Mouse (Mus musculus): Measurements from ENCODE around the gene Maff.
A peak's percentile ranks its signal among the peaks of the same experiment; 100 is the strongest.

Maff gene

DNA sequence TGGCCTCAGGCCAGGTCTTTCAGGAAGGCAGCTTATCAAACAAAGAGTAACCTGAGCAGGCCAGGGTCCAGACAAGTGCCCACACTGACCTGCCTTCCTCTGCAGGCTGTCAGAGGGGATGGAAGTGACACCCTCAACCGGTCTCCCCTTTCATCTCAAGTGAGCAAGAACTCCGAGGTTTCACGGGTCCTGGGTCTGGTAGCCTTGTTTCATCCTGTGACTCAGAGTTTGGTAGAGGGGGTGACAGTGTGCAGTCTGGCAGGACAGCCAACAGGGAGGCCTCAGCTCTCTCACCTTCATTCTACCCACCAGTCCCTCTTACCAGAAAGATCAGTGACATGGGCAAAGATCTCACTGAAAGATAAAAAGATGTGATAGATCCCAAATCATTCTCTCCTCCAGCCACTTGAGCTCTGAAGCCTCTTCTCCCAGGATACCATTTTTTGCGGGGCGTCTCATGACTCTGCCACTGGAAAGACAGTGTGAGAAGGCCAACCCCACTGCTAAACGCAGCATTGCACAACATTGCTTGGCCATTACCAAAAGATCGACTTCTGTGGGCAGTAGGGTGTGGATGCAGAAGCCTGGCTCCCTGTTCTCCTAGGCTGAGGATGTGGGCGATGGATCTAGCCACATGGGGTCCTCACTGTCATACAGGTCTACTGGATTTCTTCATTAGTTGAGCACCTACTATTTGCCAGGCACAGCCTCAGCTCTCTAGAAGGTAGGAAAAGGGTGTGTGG, at the start of gene Maff:
Maff (plus strand) TSS at position 571 of the 743 bp plus-strand sequence.
- no peak for DNase-seq

DNA sequence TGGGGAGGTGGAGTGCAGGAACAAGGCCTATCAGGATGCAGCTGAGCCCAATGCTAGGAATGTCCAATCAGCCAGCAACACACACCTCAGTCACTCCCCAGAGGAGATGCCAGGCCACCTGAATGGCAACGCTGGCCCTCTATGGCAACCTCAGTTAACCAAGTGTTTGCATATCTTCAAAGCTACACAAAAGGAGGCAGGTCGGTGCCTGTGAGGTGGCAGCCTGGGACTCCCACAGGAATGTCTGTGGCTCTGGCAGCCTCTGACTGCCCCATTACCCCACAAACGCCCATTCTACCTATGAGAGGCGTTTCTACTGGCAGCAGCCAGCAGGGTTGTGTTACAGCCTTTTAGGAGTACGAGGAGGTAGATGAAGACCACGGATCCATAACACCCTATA, 47.9 kb upstream of the Maff start:
- DNase-seq = no peak

DNA sequence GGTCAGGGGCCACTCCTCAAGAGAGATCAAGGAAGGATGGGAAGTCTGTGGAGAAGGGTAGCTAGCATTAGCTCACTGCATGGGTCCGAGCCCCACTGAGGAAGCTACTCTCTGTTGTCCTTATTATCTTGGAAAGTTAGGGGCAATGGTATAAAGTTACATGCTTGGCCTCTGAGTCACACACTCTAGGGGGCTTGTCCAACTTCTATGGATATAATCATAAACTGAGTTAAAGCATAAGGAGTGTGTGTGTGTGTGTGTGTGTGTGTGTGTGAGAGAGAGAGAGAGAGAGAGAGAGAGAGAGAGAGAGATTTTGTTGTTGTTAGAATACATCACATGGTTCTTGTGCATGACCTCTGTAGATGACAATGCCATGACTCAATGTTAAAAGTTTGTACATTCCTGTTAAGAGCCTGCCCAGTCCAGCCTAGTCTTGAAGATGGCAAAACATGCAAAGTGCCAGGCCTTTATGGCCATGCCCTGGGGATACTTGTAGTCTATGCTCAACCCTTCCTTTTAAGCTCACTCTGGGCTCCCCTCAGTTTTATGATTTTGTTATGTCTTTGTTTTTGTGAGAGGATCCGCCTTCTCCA, 46.8 kb upstream of the Maff start:
- DNase-seq = no peak

DNA sequence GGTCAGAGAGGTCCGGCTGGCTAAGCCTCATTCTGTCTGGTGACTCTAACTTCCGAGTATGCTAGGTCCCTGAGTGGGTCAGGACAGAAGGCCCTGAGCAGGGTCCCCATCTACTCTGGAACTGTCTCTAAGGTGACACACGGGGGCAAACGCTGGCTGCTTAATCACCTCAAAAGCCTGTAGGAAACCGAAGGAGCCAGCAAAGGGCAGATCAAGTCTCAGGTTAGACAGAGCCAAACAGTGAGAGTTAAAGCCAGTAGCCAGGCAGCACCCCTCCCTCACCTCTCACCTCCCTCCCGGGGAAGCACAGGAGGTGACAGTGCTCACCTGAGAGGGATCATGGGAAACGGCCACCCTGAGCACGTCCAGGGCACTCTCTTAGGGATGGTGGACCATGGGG, 42.7 kb upstream of the Maff start:
- no peak for DNase-seq

DNA sequence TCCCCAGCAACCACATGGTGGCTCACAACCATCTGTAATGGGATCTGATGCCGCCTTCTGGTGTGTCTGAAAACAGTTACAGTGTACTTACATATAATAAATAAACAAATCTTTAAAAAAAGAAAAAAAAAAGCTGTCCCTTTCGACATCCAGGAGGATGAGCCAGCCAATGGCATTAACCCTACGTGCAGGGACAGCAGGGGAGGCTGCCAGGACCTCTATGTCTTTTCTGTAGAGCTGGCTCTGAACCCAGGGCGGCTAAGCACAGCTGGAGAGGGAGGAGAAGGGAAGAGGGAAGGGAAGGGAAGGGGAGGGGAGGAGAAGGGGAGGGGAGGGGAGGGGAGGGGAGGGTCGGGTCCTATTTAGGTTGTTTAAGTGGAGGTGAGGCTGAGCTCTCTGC, 41.6 kb upstream of the Maff start:
- no peak for DNase-seq

DNA sequence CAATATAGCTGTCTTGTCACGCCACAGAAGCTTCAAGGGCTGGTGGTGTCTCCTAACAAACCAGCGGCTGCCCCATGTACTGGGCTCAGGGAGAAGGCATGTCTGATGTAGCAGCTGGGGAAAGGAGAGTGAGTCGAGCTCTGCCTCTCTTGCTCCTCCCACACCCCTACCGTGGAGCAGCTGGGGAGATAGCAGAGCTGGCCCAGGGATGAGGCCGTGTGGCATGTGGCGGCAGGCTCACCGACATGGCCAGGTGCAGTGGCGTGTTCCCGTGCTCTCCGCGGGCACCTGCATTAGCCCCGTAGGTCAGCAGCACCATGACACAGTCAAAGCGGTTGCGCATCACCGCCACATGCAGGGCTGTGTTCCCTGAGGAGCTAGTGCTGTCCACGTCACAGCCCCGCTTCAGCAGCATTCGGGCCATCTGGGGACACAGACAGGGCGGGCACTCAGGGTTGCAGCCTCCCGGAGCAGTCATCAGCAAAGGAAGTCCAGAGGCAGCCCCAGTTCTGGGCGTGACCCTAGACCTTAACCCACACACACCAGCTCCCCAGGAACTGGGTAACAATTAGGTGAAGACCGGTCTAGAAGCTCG, 40.3 kb upstream of the Maff start:
- no peak for DNase-seq

DNA sequence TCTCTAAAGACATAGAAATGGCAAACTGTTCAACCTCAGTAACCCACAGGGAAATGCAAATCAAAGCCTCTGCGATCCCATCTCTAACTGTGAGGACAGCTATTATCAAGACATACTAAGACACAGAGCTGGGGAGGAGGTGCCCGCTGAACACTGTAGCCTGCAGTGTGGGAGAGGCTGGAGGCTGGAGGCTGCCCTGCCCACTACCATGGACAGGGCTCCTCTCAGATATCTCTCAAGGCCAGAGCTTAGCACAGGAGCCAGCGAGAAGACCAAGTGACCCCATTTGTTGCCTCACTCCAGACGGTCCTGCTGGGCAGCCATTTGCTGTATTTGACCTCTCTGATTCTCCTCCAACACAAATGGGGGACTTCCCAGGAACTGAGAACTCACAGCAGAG, 38.6 kb upstream of the Maff start:
- DNase-seq = no peak

DNA sequence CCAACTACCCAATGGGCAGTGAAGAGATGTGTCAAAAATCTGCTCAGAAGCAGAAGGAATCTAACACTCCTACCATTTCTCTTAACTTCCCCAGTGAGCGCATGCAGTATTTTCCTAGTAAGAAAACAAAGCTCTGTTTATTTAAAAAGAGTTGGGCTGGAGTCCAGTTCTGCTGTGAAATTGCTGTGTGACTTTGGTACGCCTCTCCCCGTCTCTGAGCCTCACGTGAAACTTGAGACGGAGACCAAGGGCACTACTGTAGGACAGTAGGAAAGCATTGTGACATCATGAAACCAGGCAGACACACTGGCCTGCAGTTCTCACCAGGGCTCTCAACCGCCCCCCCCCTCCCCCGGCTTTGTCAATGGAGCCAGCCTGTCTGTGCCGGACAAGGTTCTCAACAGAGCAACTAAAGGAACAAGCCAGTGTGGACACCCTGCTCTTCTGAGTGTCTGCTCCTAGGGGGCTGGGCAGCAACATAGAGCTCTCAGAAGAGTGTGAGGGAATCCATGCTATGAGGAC, 32.5 kb upstream of the Maff start:
- DNase-seq = no peak

DNA sequence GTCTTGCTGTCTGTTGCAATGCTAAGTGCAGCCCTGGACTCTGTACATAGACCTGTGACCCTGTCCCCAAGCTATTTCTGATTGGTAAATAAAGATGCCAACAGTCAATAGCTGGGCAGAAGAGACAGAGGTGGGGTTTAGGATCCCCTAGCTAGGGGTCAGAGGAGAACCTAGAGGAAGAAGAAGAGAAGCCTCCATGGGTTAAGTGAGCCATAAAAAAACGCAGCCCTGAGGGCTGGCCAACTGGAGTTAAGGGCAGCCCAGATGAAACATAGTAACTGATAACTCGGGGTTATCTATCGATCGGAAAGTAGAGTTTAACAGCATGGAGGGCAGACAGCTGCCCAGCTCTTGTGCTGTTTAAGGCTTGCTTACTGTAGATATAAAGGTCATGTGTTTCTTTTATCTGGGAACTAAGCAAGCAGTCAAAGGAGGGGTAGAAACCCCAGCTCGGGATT, 24.7 kb upstream of the Maff start:
- no peak for DNase-seq

DNA sequence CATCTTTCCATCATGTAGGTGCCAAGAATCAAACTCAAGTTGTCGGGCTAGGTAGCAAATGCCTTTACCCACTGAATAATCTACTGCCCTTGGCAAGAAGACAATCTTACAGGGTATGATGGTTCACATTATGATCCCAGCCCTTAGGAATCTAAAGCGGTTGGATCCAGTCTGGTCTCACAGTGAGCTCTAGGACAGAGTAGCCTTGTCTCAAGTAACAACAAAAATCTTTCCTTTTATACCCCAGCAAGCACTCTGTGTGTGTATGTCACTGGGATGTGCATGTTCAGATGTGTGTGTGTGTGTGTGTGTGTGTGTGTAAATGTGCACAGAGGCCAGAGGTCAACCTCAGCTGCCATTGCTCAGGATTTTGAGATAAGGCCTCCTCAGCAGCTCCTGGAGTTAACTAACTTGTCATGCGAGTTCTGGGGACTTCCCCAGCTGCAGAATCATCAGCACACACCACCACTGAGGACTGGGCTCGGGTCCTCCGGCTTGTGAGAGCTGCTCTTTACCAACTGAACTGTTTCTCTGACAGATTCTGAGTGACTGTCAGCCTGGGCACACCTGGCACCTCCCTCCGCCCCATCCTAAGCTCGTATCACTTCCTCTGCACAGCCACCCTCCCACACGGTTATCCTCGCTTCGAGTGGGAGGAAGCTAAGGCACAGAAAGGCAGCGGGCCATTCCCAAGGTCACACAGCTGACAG, 24.0 kb upstream of the Maff start:
- DNase-seq = no peak

DNA sequence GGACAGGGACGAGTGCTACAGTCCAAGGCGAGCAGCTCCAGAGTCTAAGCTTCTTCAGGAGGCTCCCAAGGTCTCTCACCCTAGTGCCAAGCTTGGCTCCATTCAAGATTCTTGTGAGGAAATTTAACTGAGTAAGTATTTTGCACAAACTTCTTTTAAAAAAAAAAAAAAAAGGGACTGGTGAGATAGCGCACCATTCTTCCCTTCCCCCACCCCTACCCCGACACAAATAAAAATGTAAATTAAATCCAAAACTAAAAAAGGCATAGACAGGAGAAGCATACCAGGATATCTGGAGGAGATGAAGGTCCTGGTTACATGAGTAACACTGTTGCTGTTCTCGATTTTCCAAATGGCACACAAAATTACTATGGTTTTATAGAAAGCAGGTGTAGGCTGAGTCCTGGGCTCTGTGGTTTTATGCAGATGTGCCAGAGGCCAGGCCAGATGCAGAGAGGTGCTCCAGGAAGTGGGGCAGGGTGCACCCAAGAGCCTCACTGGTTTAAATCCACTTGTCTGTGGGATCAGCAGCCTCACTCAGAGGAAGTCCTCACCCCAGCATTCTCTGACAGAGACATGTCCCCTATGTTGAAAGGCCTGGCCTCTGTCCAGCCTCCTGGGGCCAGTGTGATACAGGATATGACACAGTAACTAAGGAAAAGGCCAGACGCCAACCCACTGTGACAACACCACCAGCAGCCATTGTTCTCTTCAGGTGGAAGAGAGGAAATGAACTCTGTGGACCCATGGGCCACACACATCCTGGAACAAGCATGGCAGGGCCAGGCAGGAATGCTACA, 23.2 kb upstream of the Maff start:
- DNase-seq = peak; percentile 42

DNA sequence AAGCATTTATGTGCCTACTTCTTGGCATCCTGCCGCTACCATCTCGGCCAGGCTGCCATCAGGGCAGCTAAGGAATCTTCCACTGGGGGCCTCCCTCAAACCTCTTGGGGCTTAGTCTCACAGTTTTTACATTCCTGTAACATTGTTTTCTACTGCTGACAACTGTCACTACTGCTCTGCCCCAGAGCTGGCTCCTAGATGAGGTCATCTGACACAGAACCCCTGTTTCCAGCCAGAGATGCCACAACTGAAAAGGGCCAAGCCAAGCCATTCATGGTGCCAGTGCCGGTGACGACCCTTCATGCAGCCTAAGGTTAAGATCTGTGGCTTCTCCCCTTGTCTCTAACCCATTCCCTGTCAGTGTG, 22.6 kb upstream of the Maff start:
- DNase-seq = no peak

DNA sequence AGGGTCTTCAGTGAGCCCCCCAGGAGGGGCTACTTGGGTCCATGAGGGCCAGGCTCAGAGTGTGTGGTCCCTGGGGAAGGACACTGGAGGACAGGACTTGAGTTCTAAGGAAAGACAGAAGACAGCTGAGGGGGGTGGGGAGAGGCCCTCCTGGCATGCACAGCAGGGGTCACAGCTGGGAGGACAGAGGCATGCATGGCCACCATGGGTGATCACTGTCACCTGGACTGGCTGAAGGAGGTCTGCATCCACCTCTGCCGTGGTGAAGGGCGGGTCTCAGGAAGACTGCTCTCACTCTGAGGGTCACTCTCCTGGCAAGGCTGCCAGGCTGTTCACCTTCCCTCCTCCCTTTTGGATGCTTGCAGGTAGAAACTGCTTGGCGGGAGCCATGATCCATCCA, 22.0 kb upstream of the Maff start:
- no peak for DNase-seq

DNA sequence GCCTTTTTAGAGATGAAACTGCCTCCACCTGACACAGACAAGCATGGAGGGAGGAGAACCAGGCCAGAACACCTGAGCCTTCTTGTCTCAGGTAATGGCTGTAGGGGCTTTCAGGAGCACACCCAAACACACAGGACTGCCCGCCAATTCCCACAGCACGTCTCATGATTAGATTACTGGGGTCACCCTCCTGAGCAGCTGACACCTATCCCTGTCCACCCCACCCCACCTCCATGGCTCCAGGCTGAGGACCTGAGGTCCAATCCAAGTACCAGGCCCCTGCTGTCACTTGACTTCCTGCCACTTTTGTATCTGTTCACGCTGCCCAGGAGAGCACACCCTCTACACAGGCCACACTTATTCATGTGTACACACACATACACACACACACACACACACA, 20.7 kb upstream of the Maff start:
- DNase-seq = no peak

DNA sequence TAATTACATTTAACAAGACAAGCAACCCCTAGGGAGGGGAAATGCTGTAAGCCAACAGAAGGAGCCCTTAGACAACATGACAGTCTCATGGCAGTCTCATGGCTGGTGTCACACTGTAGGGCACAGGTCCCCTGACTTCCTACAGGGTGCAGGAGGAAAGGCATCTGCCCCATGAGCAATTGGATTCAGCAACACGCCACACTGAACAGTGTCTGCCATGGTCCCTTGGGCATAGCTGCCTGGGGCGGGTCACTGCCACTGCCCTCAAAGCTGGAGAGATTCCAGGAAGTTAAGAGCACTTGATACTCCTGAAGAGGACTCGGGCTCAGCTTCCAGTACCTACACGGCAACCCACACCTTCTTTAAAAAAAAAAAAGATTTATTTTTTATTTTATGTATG, 20.2 kb upstream of the Maff start:
- no peak for DNase-seq

DNA sequence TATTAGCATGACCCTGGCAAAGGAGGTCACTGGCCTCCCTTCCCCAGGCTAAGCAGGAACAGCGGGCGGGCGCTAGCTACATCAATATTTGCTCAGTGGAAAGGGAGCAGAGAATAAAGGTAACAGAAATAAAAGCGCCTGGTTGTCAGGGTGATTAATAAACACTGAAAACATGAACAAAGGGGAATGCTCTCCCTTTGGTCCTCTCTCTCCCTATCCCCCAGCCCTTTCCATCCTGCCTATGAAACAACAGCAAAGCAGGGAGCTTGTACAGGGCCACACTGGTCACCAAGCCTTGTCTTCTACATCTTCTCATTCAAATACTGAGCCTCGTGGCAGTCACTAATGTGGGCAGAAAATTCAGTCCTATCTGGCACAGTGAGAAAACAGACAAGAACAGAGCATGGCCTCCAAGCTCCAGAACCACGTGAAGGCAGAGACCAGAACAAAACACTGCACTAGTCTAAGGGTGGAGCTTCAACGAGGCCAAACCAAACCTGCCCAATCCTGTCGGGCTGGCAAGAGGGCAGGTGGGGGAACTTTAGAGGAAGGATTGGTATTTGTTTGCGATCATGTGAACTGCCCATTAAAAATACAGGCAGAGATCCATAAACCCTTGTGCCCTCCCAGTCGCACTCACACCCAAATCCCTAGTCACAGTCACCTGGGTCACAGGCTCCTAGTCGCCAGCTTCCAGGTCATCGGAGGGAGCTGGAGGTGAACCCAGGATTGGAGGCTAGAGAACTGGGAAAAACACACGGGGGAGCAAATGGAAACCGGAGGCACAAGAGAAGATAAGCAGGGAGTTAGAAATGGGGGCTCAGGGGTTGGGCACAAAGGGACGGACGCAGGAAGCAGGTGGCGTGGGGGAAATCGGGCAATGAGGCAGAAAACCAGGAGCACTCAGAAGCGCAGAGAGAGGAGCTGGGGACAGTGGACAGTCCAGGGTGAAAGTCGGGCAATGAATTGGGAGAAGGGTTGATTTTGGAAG, 19.2 kb upstream of the Maff start:
- no peak for DNase-seq

DNA sequence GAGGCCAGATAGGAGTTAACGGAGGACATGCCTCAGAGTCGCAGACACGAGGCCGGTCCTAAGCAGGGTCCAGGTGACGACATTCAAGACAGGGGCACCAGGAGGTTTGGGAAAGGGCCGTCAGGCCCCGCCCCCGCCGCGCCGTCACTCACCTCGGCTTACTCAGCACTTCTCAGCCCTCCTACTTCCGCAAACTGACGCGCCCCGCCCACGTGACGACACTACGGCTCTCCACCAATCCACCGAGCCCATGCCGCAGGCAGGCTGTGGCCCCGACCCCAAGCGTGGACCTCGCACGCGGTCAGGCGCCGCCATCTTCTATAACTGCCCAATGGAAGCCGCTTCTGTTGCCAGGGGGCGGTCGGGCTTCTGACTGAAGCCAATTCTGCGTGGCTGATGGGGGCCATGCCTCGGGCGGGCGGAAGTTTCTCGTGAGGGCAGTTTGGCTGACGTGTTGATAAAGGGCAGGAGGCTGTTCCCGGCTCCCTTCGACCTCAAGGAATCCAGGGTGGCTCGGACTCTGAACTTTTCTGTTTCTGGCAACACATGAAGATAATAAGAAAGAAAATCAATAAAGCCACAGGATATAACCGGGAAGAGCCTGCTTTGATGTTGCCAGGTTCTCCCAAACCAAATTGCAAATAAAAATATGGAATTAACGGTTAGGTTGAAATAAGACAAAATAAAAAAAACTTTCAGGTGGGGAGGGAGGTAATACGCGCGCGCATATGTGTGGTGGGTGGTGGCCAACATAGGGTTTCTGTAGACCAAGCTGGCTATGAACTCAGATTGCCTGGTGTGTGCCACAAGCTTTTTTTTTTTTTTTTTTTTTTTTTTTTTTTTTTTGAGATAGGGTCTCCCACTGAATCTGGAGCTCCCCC, 18.1 kb upstream of the Maff start, which contains the start of gene Pla2g6:
Pla2g6 (minus strand) TSS at position 333 of the 881 bp plus-strand sequence.
- DNase-seq = peak; percentile 99

DNA sequence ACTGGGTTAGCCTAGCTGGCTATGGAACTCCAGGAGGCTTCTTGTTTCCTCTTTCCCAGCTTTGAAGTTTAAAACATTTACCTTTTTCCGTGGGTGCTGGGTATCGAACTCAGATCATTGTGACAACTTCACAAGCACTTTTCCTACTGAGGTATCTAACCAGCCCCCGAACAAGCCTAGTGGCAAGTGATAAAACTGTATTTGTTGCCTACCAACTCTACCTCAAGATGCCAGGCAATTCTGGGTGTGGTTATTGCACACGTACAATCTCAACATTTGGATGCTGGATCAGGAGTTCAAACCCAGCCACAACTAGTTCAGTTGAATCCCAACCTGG, 17.5 kb upstream of the Maff start:
- DNase-seq = no peak

DNA sequence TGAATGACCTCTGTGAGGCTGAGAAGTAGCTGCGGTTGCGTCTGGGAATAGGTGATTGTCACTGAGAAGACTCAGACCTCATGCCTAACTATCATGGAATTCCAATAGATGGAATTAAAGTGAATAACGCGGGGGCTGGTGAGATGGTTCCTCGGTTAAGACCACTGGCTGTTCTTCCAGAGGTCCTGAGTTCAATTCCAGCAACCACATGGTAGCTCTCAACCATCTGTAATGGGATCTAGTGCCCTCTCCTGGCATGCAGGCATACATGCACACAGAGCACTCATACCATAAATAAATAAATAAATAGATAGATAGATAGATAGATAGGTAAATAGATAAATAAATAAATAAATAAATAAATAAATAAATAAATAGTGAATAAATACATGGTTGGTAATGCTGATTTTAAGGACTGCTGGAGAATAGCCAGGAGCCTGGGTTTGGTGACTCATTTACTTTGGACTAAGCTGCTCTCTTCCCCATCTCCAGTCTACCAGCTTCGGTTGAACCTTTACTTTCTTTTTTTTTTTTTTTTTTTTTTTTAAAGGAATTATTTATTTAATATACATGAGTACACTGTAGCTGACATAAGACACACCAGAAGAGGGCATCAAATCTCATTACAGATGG, 17.0 kb upstream of the Maff start:
- no peak for DNase-seq

DNA sequence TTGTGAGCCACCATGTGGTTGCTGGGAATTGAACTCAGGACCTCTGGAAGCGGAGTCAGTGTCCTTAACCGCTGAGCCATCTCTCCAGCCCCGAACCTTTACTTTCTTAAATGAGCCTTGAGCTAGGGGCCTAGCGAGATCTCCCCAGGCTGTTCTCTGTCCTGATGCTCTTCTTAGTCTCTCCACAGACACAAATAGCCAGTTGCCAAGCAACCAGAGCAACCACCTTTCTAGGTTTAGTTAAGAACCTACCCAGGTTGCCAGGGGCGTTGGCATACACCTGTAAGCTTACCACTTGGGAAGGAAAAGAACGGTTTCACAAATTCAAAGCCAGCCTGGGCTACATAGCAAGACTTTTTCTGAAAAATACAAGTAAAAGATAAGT, 16.4 kb upstream of the Maff start:
- DNase-seq = no peak
